Mouse (Mus musculus) midbrain, embryonic 13.5 days (tissue): ENCODE measurements around the gene Slc43a1. TPM values are rescaled to one million over a fixed set of nuclear protein-coding genes. Genes with fewer than 3 reads are reported as not detected.

Source experiments
- ATAC-seq: fragments of 200-750 bp; cut with Nextera tagmentation; 2 replicates; pipeline ENCODE4 v1.8.0; 2017; ENCODE audit warnings: mild to moderate bottlenecking, moderate TSS enrichment, moderate library complexity
- H3K27ac ChIP-seq: fragments of 300-500 bp; sonication (generic); 2 replicates; pipeline ENCODE4 v1.5.1; 2015; ENCODE audit warnings: inconsistent platforms, mild to moderate bottlenecking, moderate library complexity
- H3K27me3 ChIP-seq: fragments of 300-500 bp; sonication (generic); 2 replicates; pipeline ENCODE4 v1.6.1; 2015; ENCODE audit warnings: mild to moderate bottlenecking, inconsistent platforms
- H3K36me3 ChIP-seq: fragments of 300-500 bp; sonication (generic); 2 replicates; pipeline ENCODE4 v1.6.1; 2015; ENCODE audit warnings: mild to moderate bottlenecking, inconsistent platforms
- H3K4me1 ChIP-seq: fragments of 300-500 bp; sonication (generic); replicated peaks from 2 replicates; pipeline ENCODE4 v1.6.1; 2015; ENCODE audit warnings: inconsistent platforms
- H3K4me2 ChIP-seq: fragments of 300-500 bp; sonication (generic); replicated peaks from 2 replicates; pipeline ENCODE4 v1.6.1; 2015; ENCODE audit warnings: moderate library complexity, mild to moderate bottlenecking, inconsistent platforms
- H3K4me3 ChIP-seq: fragments of 300-500 bp; sonication (generic); replicated peaks from 2 replicates; pipeline ENCODE4 v1.5.1; 2015; ENCODE audit warnings: mild to moderate bottlenecking, inconsistent platforms
- H3K9ac ChIP-seq: fragments of 300-500 bp; sonication (generic); replicated peaks from 2 replicates; pipeline ENCODE4 v1.6.1; 2015; ENCODE audit warnings: mild to moderate bottlenecking, inconsistent platforms
- H3K9me3 ChIP-seq: fragments of 300-500 bp; sonication (generic); 2 replicates; pipeline ENCODE4 v1.6.1; 2016; ENCODE audit warnings: mild to moderate bottlenecking, inconsistent platforms
- WGBS: fragments of 180-500 bp; shearing (Covaris S2); methylation state at CpG from one replicate; pipeline ENCODE4 v1.1.7; 2015; 5-methylcytosine and 5-hydroxymethylcytosine counted together
- polyA plus RNA-seq: library from polyadenylated mRNA; unstranded; fragments of >200 nt; fragmentation: Nextera tagmentation; extraction: Ambion mirVana; gene quantifications from 2 replicates; pipeline ENCODE4 v1.2.1, GENCODE M21; 2015

Gene Slc43a1
- polyA plus RNA-seq, 1 experiment from 2014 or later = 3.3 TPM

DNA sequence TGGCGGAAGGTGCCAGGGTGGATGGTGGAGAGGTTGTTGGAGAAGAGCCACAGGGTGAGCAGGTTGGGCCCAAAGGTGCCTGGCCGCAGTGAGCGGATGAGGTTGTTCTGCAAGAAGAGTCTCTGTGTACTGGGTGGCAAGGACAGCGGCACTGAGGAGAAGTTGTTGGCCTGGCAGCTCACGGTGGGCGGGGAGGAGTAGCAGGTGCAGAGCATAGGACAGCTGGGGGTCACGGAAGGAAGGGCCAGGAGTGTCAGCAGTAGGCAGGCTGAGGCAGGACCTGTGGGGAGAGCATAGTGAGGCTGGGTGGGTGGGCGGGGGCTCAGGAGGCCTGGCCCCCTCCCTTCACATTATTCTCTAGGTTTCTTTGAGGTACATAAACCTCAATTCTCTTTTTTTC lies 41.9 kb downstream of the Slc43a1 start:
- Histone ChIP-seq H3K27me3 (peaks cover 68% of the 10 kb centered on the region), H3K4me3 (no peak overlapping the region), H3K9ac (no peak overlapping the region), H3K9me3 (no peaks in the 10 kb centered on the region), H3K36me3 (no peaks in the 10 kb centered on the region), H3K27ac (no peak overlapping the region), H3K4me1 (peaks cover 25% of the 10 kb centered on the region), H3K4me2 (no peak overlapping the region)
- ATAC-seq = no peak
- WGBS = 87% methylated on average over 8 of the region's 8 CpGs

DNA sequence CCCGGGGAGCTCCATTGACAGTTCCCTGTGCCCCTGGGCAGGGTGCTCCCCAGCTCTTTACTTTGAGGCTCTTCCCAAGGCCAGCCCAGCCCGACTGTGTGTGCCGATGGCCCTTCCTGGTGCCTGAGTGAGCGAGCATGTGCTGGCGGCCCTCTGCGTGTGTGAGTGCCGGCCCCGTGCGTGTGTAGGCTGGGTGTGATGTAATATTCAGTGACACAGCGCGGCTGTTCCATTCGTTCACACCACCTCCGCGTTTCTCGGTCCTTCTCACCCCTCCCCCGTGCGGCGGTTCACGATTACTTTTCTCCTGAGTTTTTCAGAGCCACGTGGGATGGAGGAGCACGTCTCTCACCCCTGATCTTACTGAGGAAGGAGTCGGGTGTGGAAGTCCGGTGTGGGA lies 44.0 kb downstream of the Slc43a1 start:
- H3K4me2 ChIP-seq = peak overlapping the region; percentile 52
- no peak for ATAC-seq
- H3K9me3 ChIP-seq = no peaks in the 10 kb centered on the region
- no peak overlapping the region for H3K27ac ChIP-seq
- peak overlapping the region; percentile 28; the same call in 1 of the 2 replicates for H3K9ac ChIP-seq
- H3K36me3 ChIP-seq = no peaks in the 10 kb centered on the region
- WGBS = 9% methylated on average over 23 of the region's 23 CpGs
- peaks cover 42% of the 10 kb centered on the region for H3K4me1 ChIP-seq
- H3K27me3 ChIP-seq = peaks cover 77% of the 10 kb centered on the region
- H3K4me3 ChIP-seq = peak overlapping the region; percentile 27; the same call in 1 of the 2 replicates

DNA sequence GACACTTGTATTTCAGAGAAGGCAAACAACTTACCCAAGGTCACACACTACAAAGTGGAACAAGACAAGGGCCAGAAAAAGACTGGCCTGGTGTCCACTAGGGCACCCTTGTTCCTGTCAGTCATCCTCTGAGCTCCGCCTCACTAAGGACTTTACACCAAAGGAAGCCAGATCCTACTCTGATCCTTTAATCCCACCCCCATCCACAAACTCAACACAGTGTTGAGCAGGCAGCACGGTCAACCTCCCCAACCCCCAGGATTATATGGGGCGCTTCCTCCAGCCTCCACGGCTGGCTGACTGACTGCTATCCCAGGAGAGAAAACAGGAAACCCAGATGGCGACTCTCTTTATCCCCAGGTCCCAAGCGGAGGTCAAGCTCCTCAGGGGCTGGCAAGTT lies 44.4 kb downstream of the Slc43a1 start:
- Histone ChIP-seq H3K9me3 (no peaks in the 10 kb centered on the region), H3K36me3 (no peaks in the 10 kb centered on the region), H3K4me2 (peak overlapping the region; percentile 52), H3K4me3 (peak overlapping the region; percentile 27), H3K27me3 (peaks cover 82% of the 10 kb centered on the region), H3K27ac (no peak overlapping the region), H3K9ac (peak overlapping the region; percentile 28; the same call in 1 of the 2 replicates), H3K4me1 (peaks cover 46% of the 10 kb centered on the region)
- ATAC-seq = no peak
- WGBS = 2% methylated on average over 6 of the region's 6 CpGs

- no peaks in the 10 kb centered on the region for H3K9me3 ChIP-seq
- H3K27me3 ChIP-seq = peaks cover 85% of the 10 kb centered on the region
- no peak overlapping the region for H3K27ac ChIP-seq
- 1% methylated on average over 8 of the region's 11 CpGs for WGBS
- H3K9ac ChIP-seq = 0 out of 2 replicates have a peak overlapping the region, but pooled peaks have one; percentile 28
- H3K36me3 ChIP-seq = no peaks in the 10 kb centered on the region
- H3K4me2 ChIP-seq = peak overlapping the region; percentile 52
- H3K4me3 ChIP-seq = peak overlapping the region; percentile 27
- ATAC-seq = no peak
- H3K4me1 ChIP-seq = peaks cover 49% of the 10 kb centered on the region
These were observed 44.9 kb downstream of the Slc43a1 start for GRCm38 (mm10) chr2:84883530-84883929.

DNA sequence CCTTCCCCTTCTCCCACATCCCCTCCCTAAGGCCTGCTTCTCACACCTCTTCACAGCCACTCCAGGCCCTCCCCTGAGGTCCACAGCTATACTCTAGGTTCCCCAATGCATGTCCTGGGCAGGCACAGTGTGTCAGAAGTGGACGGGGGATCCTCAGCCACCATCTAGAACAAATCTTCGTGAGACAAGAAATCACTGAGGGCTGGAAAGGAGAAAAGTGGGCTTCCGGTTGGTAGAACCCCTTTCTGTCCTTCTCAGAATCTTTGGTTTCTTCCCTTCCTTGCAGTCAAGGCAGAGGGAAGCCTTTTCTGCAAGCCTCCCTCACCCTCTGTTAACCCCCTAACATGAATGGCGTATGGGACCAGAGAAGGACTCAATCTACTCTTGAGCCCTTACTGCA lies 45.3 kb downstream of the Slc43a1 start:
- H3K27ac ChIP-seq = no peak overlapping the region
- no peak overlapping the region; the same call in 1 of the 2 replicates for H3K4me3 ChIP-seq
- no peaks in the 10 kb centered on the region for H3K36me3 ChIP-seq
- no peak overlapping the region for H3K9ac ChIP-seq
- no peaks in the 10 kb centered on the region for H3K9me3 ChIP-seq
- whole genome bisulfite sequencing = 65% methylated on average over 4 of the region's 4 CpGs
- ATAC-seq = no peak
- H3K4me2 ChIP-seq = peak overlapping the region; percentile 52
- peaks cover 52% of the 10 kb centered on the region for H3K4me1 ChIP-seq
- peaks cover 89% of the 10 kb centered on the region for H3K27me3 ChIP-seq

DNA sequence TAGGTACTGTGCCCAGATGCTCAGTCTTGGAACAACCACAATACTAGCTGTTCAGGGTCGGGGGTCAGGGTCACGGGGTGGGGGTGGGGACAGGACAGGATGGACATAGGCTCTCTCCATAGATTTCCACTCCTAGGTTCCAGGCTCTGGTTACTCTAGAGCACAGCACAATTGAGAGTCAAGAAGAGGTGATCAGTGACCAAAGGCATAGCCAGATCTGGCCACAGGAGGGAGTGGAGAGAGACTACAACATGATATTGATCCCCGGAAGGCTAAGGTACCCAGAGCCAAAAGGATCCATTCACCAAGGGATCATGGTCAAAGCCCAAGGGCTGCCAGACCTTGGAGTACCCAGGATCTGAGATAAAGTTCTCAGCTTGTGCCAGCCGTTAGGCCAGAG lies 46.0 kb downstream of the Slc43a1 start:
- Histone ChIP-seq H3K9ac (no peak overlapping the region), H3K4me1 (peaks cover 59% of the 10 kb centered on the region), H3K9me3 (no peaks in the 10 kb centered on the region), H3K4me3 (peak overlapping the region; percentile 72; the same call in 1 of the 2 replicates), H3K27me3 (peaks cover 96% of the 10 kb centered on the region), H3K4me2 (peak overlapping the region; percentile 92), H3K27ac (no peak overlapping the region), H3K36me3 (no peaks in the 10 kb centered on the region)
- WGBS = 56% methylated on average over 4 of the region's 4 CpGs
- no peak for ATAC-seq

- H3K4me2 ChIP-seq = peak overlapping the region; percentile 92
- 12% methylated on average over 22 of the region's 23 CpGs for WGBS
- peak overlapping the region; percentile 39; the same call in 1 of the 2 replicates for H3K27ac ChIP-seq
- no peak for ATAC-seq
- peaks cover 60% of the 10 kb centered on the region for H3K4me1 ChIP-seq
- H3K9ac ChIP-seq = peak overlapping the region; percentile 70
- no peaks in the 10 kb centered on the region for H3K9me3 ChIP-seq
- H3K27me3 ChIP-seq = peaks cover 92% of the 10 kb centered on the region
- H3K4me3 ChIP-seq = peak overlapping the region; percentile 72
- H3K36me3 ChIP-seq = no peaks in the 10 kb centered on the region
These were observed 46.7 kb downstream of the Slc43a1 start for GRCm38 (mm10) chr2:84885084-84886055.

DNA sequence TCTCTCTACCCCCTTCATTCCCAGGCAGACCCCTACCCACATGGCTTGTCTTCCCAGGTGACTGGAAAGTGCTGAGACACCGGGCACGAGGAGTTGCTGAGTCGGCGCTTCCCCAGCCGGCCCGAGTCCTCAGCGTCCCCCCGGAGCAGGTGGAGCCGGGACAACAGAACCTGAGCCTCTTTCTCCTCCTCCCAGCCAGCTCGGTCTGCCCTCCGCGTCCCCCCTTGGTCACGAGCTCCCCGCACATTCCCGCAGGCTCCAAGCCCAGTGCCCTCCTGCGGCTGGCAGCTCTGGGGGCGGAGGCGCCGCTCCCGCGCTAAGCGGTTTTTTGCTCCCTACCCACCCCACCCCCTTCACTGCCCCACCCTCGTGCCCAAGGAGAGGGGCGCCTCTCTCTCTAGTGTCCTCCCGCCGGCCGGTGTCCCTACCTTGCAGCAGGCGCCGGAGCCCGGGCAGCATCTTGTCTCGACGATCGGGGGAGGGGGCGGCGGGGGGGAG lies 47.6 kb downstream of the Slc43a1 start, which contains the start of gene Rtn4rl2:
Gene Rtn4rl2, minus strand, starts transcription at position 477 of the 498 bp plus-strand sequence.
- peaks cover 89% of the 10 kb centered on the region for H3K27me3 ChIP-seq
- peak; percentile 12 for ATAC-seq
- WGBS = 1% methylated on average over 27 of the region's 35 CpGs
- H3K36me3 ChIP-seq = no peaks in the 10 kb centered on the region
- peak within 1 kb of the TSS; percentile 44; the same call in 1 of the 2 replicates for H3K27ac ChIP-seq
- peak within 1 kb of the TSS; percentile 92 for H3K4me2 ChIP-seq
- H3K4me3 ChIP-seq = peak within 1 kb of the TSS; percentile 72
- peak within 1 kb of the TSS; percentile 70 for H3K9ac ChIP-seq
- peaks cover 60% of the 10 kb centered on the region for H3K4me1 ChIP-seq
- H3K9me3 ChIP-seq = no peaks in the 10 kb centered on the region

DNA sequence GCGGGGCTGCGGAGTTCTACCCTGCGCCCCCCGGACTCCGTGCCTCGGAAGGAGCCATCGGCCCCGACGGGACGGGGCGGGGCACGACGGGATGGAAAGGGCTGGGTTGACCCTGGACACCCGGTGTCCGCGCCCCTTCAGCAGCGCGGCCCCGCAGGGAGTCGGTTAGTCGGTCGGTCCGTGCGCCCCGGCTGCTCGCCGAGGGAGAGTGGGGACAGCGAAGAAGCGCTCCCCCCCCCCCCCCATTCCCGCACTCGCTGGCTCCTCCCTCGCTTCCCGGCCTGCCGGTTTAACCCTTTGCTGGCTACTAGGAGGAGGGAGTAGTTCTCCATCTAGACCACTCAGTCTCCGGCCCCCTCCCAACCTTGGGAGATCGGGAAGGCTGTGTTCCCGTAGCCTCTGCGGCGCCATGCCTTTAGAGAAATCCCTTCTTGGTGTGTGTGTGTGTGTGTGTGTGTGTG lies 48.2 kb downstream of the Slc43a1 start:
- 0% methylated on average over 21 of the region's 39 CpGs for WGBS
- no peaks in the 10 kb centered on the region for H3K9me3 ChIP-seq

DNA sequence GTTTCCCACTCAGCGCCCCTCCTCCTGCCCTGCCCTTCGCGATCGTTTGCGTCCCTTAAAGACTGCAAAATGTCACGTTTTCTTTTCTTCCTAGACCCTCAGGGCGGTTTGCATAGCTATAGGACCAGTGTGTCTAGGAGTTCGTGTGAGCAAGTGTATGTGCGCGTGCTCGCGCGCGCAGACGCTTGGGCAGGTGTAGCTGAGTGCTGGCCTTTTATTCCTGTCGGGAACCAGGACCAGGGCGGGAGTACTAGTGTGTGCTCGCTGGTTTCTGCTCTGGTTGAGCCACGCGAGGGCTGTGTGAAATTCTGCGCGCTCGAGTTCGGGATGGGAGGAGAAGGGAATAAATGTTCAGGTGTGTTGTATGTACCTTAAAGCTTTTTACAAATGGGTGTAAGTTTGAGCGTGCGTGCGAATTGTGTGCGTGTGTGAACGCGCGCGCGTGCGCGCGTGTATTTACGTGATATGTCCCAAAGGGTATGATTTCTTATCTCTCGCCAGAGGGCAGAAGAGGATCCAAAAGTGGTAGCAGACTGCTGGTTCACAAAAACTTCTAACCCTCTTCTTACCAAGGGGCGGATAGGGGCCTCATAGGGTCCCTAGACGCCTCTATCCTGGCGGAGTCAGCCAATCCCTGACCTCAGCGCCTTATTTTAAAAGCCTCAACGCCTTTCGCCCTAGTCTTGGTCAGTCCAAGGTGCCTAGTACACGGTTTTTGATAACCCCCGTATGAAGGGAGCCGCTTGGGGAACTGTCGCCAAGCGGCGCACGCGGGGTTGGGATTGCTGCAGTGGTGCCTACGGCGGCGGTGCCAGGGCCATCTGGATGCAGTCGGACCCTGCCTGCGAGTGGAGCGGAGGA lies 49.0 kb downstream of the Slc43a1 start:
- no peak overlapping the region for H3K27ac ChIP-seq
- ATAC-seq = peak; percentile 35
- H3K4me3 ChIP-seq = peak overlapping the region; percentile 72
- H3K27me3 ChIP-seq = peaks cover 85% of the 10 kb centered on the region
- H3K36me3 ChIP-seq = no peaks in the 10 kb centered on the region
- peak overlapping the region; percentile 92 for H3K4me2 ChIP-seq
- H3K9me3 ChIP-seq = no peaks in the 10 kb centered on the region
- peak overlapping the region; percentile 70 for H3K9ac ChIP-seq
- whole genome bisulfite sequencing = under 1% methylated on average over 58 of the region's 58 CpGs
- H3K4me1 ChIP-seq = peaks cover 57% of the 10 kb centered on the region

More for the DNA sequence above, 48.2 kb downstream of the Slc43a1 start:
- peak; percentile 59 for ATAC-seq
- peaks cover 88% of the 10 kb centered on the region for H3K27me3 ChIP-seq
- peak overlapping the region; percentile 72 for H3K4me3 ChIP-seq
- no peaks in the 10 kb centered on the region for H3K36me3 ChIP-seq
- H3K4me1 ChIP-seq = peaks cover 60% of the 10 kb centered on the region
- H3K9ac ChIP-seq = peak overlapping the region; percentile 70
- peak overlapping the region; percentile 44; the same call in 1 of the 2 replicates for H3K27ac ChIP-seq
- H3K4me2 ChIP-seq = peak overlapping the region; percentile 92

GRCm38 (mm10) chr2:84888657-84889315 lies 50.1 kb downstream of the Slc43a1 start:
- no peak for ATAC-seq
- H3K4me2 ChIP-seq = peak overlapping the region; percentile 51
- under 1% methylated on average over 28 of the region's 28 CpGs for WGBS
- no peaks in the 10 kb centered on the region for H3K36me3 ChIP-seq
- H3K9ac ChIP-seq = peak overlapping the region; percentile 32; the same call in 1 of the 2 replicates
- H3K27me3 ChIP-seq = peaks cover 74% of the 10 kb centered on the region
- H3K9me3 ChIP-seq = no peaks in the 10 kb centered on the region
- H3K27ac ChIP-seq = no peak overlapping the region
- peaks cover 46% of the 10 kb centered on the region for H3K4me1 ChIP-seq
- H3K4me3 ChIP-seq = peak overlapping the region; percentile 32
